Mouse (Mus musculus) layer of hippocampus, postnatal 25 days (tissue): ENCODE measurements around the gene Bmp5. TPM values are rescaled to one million over a fixed set of nuclear protein-coding genes. Genes with fewer than 3 reads are reported as not detected.

Experiments
- DNase-seq, 2 experiments: peaks; one replicate each; pipeline ENCODE4 v3.0.0; 2022; ENCODE audit warnings: mixed read lengths in 2 of 2, low spot score in 1 of 2; ENCODE audit errors: extremely low spot score in 1 of 2
- microRNA-seq, 2 experiments: library from miRNA; unstranded; fragments of <30 nt; microRNA quantifications; one replicate each; pipeline ENCODE4 v1.2.0; 2021
- total RNA-seq, 2 experiments: library from RNA; stranded (reverse); gene quantifications; 2 replicates each; pipeline ENCODE4 v1.2.3; 2021

The Bmp5 gene
- total RNA-seq, 2 experiments from 2014 or later, result 0.79 to 0.96 TPM

DNA sequence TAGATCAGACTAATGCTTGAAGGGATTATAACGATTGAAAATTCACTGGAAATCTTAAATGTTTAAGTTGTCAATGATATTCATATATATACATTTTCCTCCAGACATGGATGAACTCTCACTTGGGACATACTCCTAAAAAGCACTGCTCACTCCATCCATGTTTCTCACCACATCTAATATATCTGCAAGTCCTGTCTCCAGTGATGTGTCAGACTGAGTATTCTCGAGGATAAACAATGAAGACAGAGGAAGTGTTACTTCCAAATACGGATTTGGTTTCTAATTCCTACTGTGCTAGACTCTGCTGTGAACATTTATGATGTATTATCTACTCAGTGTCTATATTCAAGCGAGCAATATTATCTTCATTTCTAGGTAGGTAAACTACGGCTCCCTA lies 152.9 kb downstream of the Bmp5 start:
- no peak for DNase-seq

DNA sequence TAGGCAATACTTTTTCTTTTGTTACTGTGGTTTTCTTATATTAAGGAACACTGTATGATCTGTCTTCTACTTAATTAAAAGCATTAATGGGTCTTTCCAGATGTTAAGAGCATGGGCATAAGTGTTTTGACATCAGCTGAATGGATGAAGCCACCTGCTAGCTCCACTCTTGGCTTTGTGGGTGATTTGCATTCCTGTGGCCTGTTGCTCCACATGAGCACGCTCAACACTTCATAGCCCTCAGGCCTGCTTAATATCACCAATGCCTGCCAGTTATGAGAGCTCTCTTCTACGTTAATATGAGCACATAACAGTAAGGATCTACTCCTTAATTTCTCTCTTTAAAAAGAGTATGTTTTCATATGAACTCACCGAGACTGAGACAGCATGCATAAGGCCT lies 169.5 kb downstream of the Bmp5 start:
- no peak for DNase-seq

Small RNAs within 50 kb of the gene (microRNA-seq; reads per million reads assigned to microRNA genes)
- 0 reads per million in 2 experiments for gene Gm44355

Other genes starting within 250 kb of the Bmp5 start
- gene Tmod3, start 215.7 kb upstream of the Bmp5 start, total RNA-seq, result 10 to 100 TPM; 38.7 to 42.6 TPM
- 100 to 1,000 TPM; 363 to 370 TPM for gene Tmod2, start 164.0 kb upstream of the Bmp5 start, total RNA-seq
- gene Lysmd2, start 149.6 kb upstream of the Bmp5 start, total RNA-seq, result 10 to 100 TPM; 58.2 to 67.7 TPM
- 100 to 1,000 TPM; 306 to 314 TPM for gene Scg3, start 91.3 kb upstream of the Bmp5 start, total RNA-seq
- gene Hmgcll1, start 239.5 kb downstream of the Bmp5 start, total RNA-seq, result 10 to 100 TPM; 12.9 to 14.7 TPM